12 mouse cellular contexts compared by ENCODE assay signal in the genomic region with DNA sequence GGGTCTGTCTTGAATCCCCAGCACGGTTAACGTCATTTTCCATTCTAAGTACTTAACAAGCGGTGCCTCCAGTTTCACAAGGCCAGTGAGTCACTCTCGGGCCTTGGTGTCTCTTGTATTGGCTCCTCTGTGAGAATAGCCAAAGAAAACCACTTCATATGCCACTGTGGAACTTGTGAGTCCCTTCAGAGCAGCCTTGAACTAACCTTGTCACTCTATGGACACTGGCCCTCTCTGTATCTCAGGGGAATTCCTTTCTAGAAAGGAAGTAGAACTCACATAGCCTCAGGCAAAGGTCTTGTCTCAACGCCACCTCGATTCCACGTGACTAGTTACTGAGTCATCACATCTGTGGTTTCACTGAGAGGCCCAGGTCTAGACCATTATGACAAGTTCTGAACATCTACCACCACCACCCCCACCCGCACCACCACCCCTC. TPM values are rescaled to one million over a fixed set of nuclear protein-coding genes. Genes with fewer than 3 reads are reported as not detected.
DNase-seq lines count a peak whose midpoint lies in the region; ATAC-seq lines count a peak whose summit lies in the region.
"Had no signal": no experiment of that assay in that cellular context is flagged by ENCODE, and none has a peak within 500 bp of the region (broad histone marks: within the 10 kb centered on the region; RNA-seq: fewer than 3 reads in every experiment).

No protein-coding gene starts in this region.

- ATAC-seq in hindbrain, embryonic 16.5 days = no peak
- ATAC-seq: forebrain, embryonic 14.5 days; midbrain, embryonic 13.5 days had no signal

- H3K4me1 ChIP-seq in hindbrain, embryonic 16.5 days (ENCODE audit: control insufficient read depth, insufficient read depth, low read depth, low read length) = peaks cover 8% of the 10 kb centered on the region

- no peak overlapping the region for H3K4me3 ChIP-seq in hindbrain, embryonic 16.5 days (ENCODE audit: low read length)
- H3K4me3 ChIP-seq: hindbrain, embryonic 13.5 days; midbrain, embryonic 13.5 days had no signal

- H3K4me2 ChIP-seq in hindbrain, embryonic 16.5 days (ENCODE audit: low read length) = no peak overlapping the region
- H3K4me2 ChIP-seq: hindbrain, embryonic 13.5 days; midbrain, embryonic 13.5 days had no signal

- no peak overlapping the region for H3K27ac ChIP-seq in hindbrain, embryonic 16.5 days (ENCODE audit: low read depth, low read length)
- H3K27ac ChIP-seq: hindbrain, embryonic 13.5 days; midbrain, embryonic 13.5 days had no signal

- H3K9ac ChIP-seq in hindbrain, embryonic 16.5 days (ENCODE audit: low read depth, low read length) = no peak overlapping the region
- H3K9ac ChIP-seq: hindbrain, embryonic 13.5 days; midbrain, embryonic 13.5 days had no signal

- WGBS in hindbrain, embryonic 16.5 days = 89% methylated on average over 8 of the region's 8 CpGs

- no peaks in the 10 kb centered on the region for H3K27me3 ChIP-seq in hindbrain, embryonic 16.5 days (replicated peaks; ENCODE audit: control insufficient read depth, insufficient read depth, low read length)
- H3K27me3 ChIP-seq: midbrain, embryonic 13.5 days had no signal

- no peaks in the 10 kb centered on the region for H3K9me3 ChIP-seq in hindbrain, embryonic 16.5 days (ENCODE audit: control insufficient read depth, low read length)
- H3K9me3 ChIP-seq: hindbrain, embryonic 13.5 days; midbrain, embryonic 13.5 days had no signal

- H3K36me3 ChIP-seq in hindbrain, embryonic 16.5 days (ENCODE audit: control insufficient read depth, insufficient read depth, low read length) = no peaks in the 10 kb centered on the region
- H3K36me3 ChIP-seq: hindbrain, embryonic 13.5 days; midbrain, embryonic 13.5 days had no signal

- DNase-seq in thymus, postnatal 0 days (ENCODE audit: low spot score) = peak; percentile 61
- no peak for DNase-seq in thymus, postnatal 25 days
- DNase-seq in ZHBTc4 (ENCODE audit: low read depth, low spot score) = peak; percentile 77
- peak; percentile 97 for DNase-seq in induced T-regulatory cell, adult 2 months (ENCODE audit: low read depth)
- no peak for DNase-seq in frontal cortex, postnatal 36 days (ENCODE audit: low spot score in 2 of 2)
- no peak for DNase-seq in frontal cortex, postnatal 10 days (ENCODE audit: low spot score in 2 of 2)
- DNase-seq: cerebellum, postnatal 36 days; heart, adult 18-20 months had no signal

RNA-seq across cellular contexts. Expression of a gene that starts 31.6 kb away (rescaled TPM):
- polyA plus RNA-seq in thymus, postnatal 0 days (2015; fragmentation: Nextera tagmentation; extraction: Ambion mirVana) = 400 and 426 TPM in 2 replicates
- polyA plus RNA-seq in hindbrain, embryonic 16.5 days (2015; fragmentation: Nextera tagmentation; extraction: Ambion mirVana) = 391 and 409 TPM in 2 replicates

RNA-seq across cellular contexts. Expression of a gene that starts 31.7 kb away (rescaled TPM):
- polyA plus RNA-seq in thymus, postnatal 0 days (2015; fragmentation: Nextera tagmentation; extraction: Ambion mirVana) = 19.2 and 19.7 TPM in 2 replicates
- 70.3 and 75.2 TPM in 2 replicates for polyA plus RNA-seq in hindbrain, embryonic 16.5 days (2015; fragmentation: Nextera tagmentation; extraction: Ambion mirVana)

Comparison
In these comparisons a context has a peak if more than half of its experiments do, and no peak if none do; other contexts are left out.
1. DNase-seq: peak in thymus, postnatal 0 days (single experiment), ZHBTc4 (single experiment) and induced T-regulatory cell, adult 2 months (single experiment); none in thymus, postnatal 25 days (single experiment), frontal cortex, postnatal 36 days (0 of 2) and frontal cortex, postnatal 10 days (0 of 2).